Mouse (Mus musculus): ENCODE data around the gene Rab3il1.

DNA sequence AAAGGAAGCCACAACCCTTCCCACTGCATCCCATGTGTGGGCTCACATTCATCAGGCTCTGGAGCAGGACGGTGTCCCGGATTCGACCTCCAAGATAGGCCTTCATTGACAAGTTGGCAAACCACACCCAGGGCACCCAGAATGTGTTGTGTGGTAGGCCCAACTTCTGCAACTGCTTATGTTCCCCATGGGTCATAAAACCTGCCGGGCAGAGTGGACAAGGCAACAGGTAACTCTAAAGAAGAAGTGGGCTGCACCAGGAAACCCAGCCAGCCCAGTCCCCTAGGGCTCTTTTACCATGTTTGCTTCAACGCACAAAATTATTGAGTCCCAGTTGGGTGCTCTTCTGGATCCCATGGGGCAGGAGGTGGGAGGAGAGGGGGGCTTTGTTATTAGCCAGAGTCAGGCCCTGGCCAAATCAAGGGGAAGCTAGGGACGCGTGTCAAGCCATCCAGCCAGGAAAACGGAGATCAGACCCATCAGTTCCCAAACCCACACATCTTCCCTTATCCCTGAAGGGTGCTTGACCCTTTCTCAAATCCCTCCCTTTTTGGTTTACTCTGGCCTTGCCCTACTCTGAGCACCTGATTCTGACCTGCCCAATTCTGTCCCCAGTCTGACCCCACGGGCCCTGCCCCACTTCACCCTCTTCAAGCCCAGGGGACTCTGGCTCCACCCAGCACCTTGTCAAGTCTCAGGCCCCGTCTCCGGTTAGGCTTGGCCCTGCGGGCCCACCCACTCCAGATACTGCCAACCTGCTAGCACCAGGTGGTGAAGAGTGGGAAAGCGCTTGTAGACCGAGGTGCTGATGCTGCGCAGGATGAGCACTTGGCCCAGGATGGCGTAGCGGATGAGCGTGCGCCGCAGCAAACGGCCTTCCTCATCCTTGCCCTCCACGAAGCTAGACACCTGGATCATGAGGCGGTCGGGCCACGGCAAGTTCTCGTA lies 9.2 kb upstream of the Rab3il1 start:
- no peak for TF ChIP-seq POLR2A (IDR thresholded peaks at IDR 0.05; ENCODE audit: control insufficient read depth, low read depth, low read length)
- TF ChIP-seq CTCF (IDR thresholded peaks at IDR 0.05; ENCODE audit: control insufficient read depth, insufficient read depth, insufficient replicate concordance, low read depth, low read length) = no peak
